Mouse (Mus musculus) myocyte (in vitro differentiated cells): Measurements from ENCODE around the gene Aup1. TPM values are rescaled to one million over a fixed set of nuclear protein-coding genes. Genes with fewer than 3 reads are reported as not detected.
A peak's percentile ranks its signal among the peaks of the same experiment; 100 is the strongest.

Experiments
- H3K27me3 ChIP-seq: one replicate; pipeline ENCODE4 v1.6.1; 2011; ENCODE audit not compliant: control insufficient read depth, insufficient read depth, insufficient read length
- H3K36me3 ChIP-seq: one replicate; pipeline ENCODE4 v1.6.1; 2011; ENCODE audit not compliant: control insufficient read depth, insufficient read depth
- H3K4me2 ChIP-seq: one replicate; pipeline ENCODE4 v1.6.1; 2011; ENCODE audit warnings: low read depth, control low read depth
- H3K4me3 ChIP-seq: one replicate; pipeline ENCODE4 v1.5.1; 2011; ENCODE audit warnings: mild to moderate bottlenecking, control low read depth, moderate library complexity
- H3K79me2 ChIP-seq: one replicate; pipeline ENCODE4 v1.6.1; 2011; ENCODE audit not compliant: control insufficient read depth, insufficient read depth
- H3ac ChIP-seq: one replicate; pipeline ENCODE4 v1.6.1; 2011; ENCODE audit not compliant: control insufficient read depth, insufficient read length
- CEBPB ChIP-seq: IDR thresholded peaks from 2 replicates; pipeline ENCODE4 v1.6.1; 2011; ENCODE audit warnings: mild to moderate bottlenecking, moderate library complexity; ENCODE audit not compliant: poor library complexity, insufficient read depth, severe bottlenecking
- E2F4 ChIP-seq: IDR thresholded peaks from one replicate; pipeline ENCODE4 v1.6.1; 2011; ENCODE audit warnings: mild to moderate bottlenecking, control low read depth, moderate library complexity; ENCODE audit not compliant: insufficient read depth
- MAX ChIP-seq: IDR thresholded peaks from one replicate; pipeline ENCODE4 v1.6.1; 2011; ENCODE audit warnings: low read depth, mild to moderate bottlenecking, control low read depth
- MYOD1 ChIP-seq, 3 experiments: IDR thresholded peaks; one replicate each; pipeline ENCODE4 v1.6.1; 2011; ENCODE audit warnings: control low read depth in 2 of 3, low read depth in 2 of 3, mild to moderate bottlenecking in 2 of 3, moderate library complexity in 1 of 3; ENCODE audit not compliant: insufficient read length in 2 of 3, control insufficient read depth in 1 of 3
- MYOG ChIP-seq, 3 experiments: IDR thresholded peaks; one replicate each; pipeline ENCODE4 v1.6.1; 2011; ENCODE audit warnings: control low read depth in 2 of 3, low read depth in 2 of 3, mild to moderate bottlenecking in 2 of 3; ENCODE audit not compliant: insufficient read length in 2 of 3, control insufficient read depth in 1 of 3, insufficient read depth in 1 of 3
- POLR2A ChIP-seq: IDR thresholded peaks from one replicate; pipeline ENCODE4 v1.6.1; 2011; ENCODE audit warnings: low read depth, mild to moderate bottlenecking, control low read depth, moderate library complexity; ENCODE audit not compliant: insufficient read length
- POLR2AphosphoS2 ChIP-seq: IDR thresholded peaks from one replicate; pipeline ENCODE4 v1.6.1; 2011; ENCODE audit warnings: low read depth, control low read depth; ENCODE audit not compliant: insufficient read length
- REST ChIP-seq: IDR thresholded peaks from one replicate; pipeline ENCODE4 v1.6.1; 2011; ENCODE audit warnings: mild to moderate bottlenecking, control low read depth, moderate library complexity; ENCODE audit not compliant: insufficient read depth, insufficient read length
- SRF ChIP-seq: IDR thresholded peaks from one replicate; pipeline ENCODE4 v1.6.1; 2011; ENCODE audit warnings: low read depth; ENCODE audit not compliant: control insufficient read depth, insufficient read length
- TCF12 ChIP-seq: IDR thresholded peaks from one replicate; pipeline ENCODE4 v1.6.1; 2011; ENCODE audit warnings: mild to moderate bottlenecking, control low read depth; ENCODE audit not compliant: poor library complexity, insufficient read depth, severe bottlenecking
- TCF3 ChIP-seq: IDR thresholded peaks from one replicate; pipeline ENCODE4 v1.6.1; 2011; ENCODE audit warnings: low read depth, control low read depth; ENCODE audit not compliant: insufficient read length
- USF1 ChIP-seq: IDR thresholded peaks from one replicate; pipeline ENCODE4 v1.6.1; 2011; ENCODE audit warnings: low read depth, mild to moderate bottlenecking, control low read depth, moderate library complexity
- polyA plus RNA-seq: library from polyadenylated mRNA; unstranded; fragments of >200 nt; fragmentation: generic; extraction: Trizol; gene quantifications from one replicate; pipeline ENCODE4 v1.2.1, GENCODE M21; 2012; ENCODE audit warnings: missing spikeins

The Aup1 gene
- polyA plus RNA-seq, 1 experiment, result 199 TPM

DNA sequence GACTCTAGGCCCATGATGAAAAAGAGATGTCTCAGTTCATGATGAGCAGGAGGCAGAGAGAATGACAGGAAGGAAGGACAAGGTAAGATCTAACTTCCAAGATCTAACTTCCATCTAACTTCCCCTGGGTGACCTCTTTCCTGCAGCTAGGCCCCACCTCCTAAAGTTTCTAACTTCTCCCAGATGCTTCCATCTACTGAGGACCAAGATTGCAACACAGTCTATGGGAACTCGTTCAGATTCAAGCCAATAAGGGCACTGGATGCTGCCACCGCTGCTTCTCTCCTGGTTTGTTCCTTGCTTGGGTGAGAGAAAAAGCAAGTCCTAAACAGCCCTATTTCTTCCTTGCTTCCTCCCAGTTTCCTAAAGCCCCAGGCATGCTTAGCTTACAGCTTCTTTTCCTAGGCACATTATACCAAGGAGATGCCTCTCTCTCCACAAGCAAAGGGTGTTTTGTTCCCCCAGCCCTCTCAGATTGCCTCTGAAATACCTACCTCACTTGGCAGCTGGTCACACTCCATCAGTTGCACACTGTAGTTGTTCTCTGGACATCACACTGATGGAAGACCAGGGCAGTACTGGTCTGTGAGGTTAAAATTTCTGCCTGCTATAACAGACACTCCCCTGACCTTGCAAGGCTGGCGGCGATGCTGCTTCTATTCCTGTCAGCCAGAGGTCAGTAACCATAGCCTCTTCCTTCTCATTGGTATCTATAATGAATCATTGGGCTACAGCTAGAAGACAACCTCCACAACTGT, 33.3 kb upstream of the Aup1 start:
- no peak overlapping the region for H3ac ChIP-seq

GRCm38 (mm10) chr6:83023008-83023407, 31.3 kb upstream of the Aup1 start:
- Histone ChIP-seq H3K27me3 (no peaks in the 10 kb centered on the region), H3K4me2 (no peak overlapping the region), H3K36me3 (no peaks in the 10 kb centered on the region), H3ac (no peak overlapping the region), H3K79me2 (no peaks in the 10 kb centered on the region), H3K4me3 (no peak overlapping the region)
- TF ChIP-seq POLR2AphosphoS2 (no peak), MYOD1 (IDR thresholded peaks at IDR 0.05; ENCODE audit: control insufficient read depth in 1 of 3, insufficient read length in 2 of 3, low read depth in 2 of 3) (no peak), MAX (no peak), REST (no peak), POLR2A (no peak), E2F4 (no peak), TCF12 (no peak), TCF3 (no peak), MYOG (IDR thresholded peaks at IDR 0.05; ENCODE audit: control insufficient read depth in 1 of 3, insufficient read depth in 1 of 3, insufficient read length in 2 of 3, low read depth in 2 of 3) (no peak), CEBPB (no peak), USF1 (no peak), SRF (no peak)

More for the DNA sequence above, 33.3 kb upstream of the Aup1 start:
- Histone ChIP-seq H3K36me3 (no peaks in the 10 kb centered on the region), H3K27me3 (no peaks in the 10 kb centered on the region), H3K79me2 (no peaks in the 10 kb centered on the region), H3K4me3 (no peak overlapping the region), H3K4me2 (no peak overlapping the region)
- no peak for TF ChIP-seq TCF3

GRCm38 (mm10) chr6:83023786-83024185, 30.5 kb upstream of the Aup1 start:
- H3K36me3 ChIP-seq, result no peaks in the 10 kb centered on the region
- H3K4me3 ChIP-seq, result no peak overlapping the region
- H3K79me2 ChIP-seq, result no peaks in the 10 kb centered on the region
- no peak for TF ChIP-seq E2F4
- TF ChIP-seq TCF12, result no peak
- TF ChIP-seq CEBPB, result no peak
- no peak for TF ChIP-seq REST
- no peak for TF ChIP-seq MAX
- TF ChIP-seq POLR2A, result no peak
- no peak for TF ChIP-seq POLR2AphosphoS2
- TF ChIP-seq TCF3, result no peak
- no peak for TF ChIP-seq MYOD1 (IDR thresholded peaks at IDR 0.05; ENCODE audit: control insufficient read depth in 1 of 3, insufficient read length in 2 of 3, low read depth in 2 of 3)
- no peak for TF ChIP-seq MYOG (IDR thresholded peaks at IDR 0.05; ENCODE audit: control insufficient read depth in 1 of 3, insufficient read depth in 1 of 3, insufficient read length in 2 of 3, low read depth in 2 of 3)
- no peak for TF ChIP-seq SRF
- no peak for TF ChIP-seq USF1
- H3K27me3 ChIP-seq, result no peaks in the 10 kb centered on the region
- H3K4me2 ChIP-seq, result peak overlapping the region; percentile 69
- no peak overlapping the region for H3ac ChIP-seq

DNA sequence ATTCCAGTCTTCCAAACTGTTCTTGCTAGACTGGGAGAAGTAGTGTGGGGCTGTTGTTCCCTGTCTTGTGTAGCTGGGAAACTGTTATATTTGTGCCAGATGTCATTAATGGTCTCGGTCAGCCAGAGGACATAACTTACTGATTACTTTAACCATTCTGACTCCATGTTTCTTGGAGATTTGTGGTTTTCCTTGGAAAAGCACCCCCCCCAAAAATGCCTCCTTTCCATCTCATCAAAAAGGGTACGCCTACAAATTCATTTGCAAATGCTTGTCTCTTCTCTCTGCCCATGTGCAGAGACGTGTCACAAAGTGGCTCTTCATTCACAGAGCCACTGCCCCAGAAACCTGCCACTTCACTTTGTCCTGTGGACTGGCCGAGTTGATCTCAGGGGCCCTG, 29.9 kb upstream of the Aup1 start:
- peak overlapping the region; percentile 69 for H3K4me2 ChIP-seq
- H3K27me3 ChIP-seq, result no peaks in the 10 kb centered on the region
- TF ChIP-seq MYOG (IDR thresholded peaks at IDR 0.05; ENCODE audit: control insufficient read depth in 1 of 3, insufficient read depth in 1 of 3, insufficient read length in 2 of 3, low read depth in 2 of 3) (no peak), POLR2AphosphoS2 (no peak), MYOD1 (IDR thresholded peaks at IDR 0.05; ENCODE audit: control insufficient read depth in 1 of 3, insufficient read length in 2 of 3, low read depth in 2 of 3) (no peak), REST (no peak), MAX (no peak)
- no peak overlapping the region for H3K4me3 ChIP-seq
- no peaks in the 10 kb centered on the region for H3K79me2 ChIP-seq
- H3K36me3 ChIP-seq, result no peaks in the 10 kb centered on the region
- H3ac ChIP-seq, result no peak overlapping the region

GRCm38 (mm10) chr6:83025221-83025620, 29.1 kb upstream of the Aup1 start:
- H3K4me2 ChIP-seq, result no peak overlapping the region
- no peaks in the 10 kb centered on the region for H3K79me2 ChIP-seq
- H3ac ChIP-seq, result no peak overlapping the region
- no peaks in the 10 kb centered on the region for H3K27me3 ChIP-seq
- H3K36me3 ChIP-seq, result no peaks in the 10 kb centered on the region
- TF ChIP-seq CEBPB (no peak), SRF (no peak), MYOG (IDR thresholded peaks at IDR 0.05; ENCODE audit: control insufficient read depth in 1 of 3, insufficient read depth in 1 of 3, insufficient read length in 2 of 3, low read depth in 2 of 3) (no peak), MAX (no peak), MYOD1 (IDR thresholded peaks at IDR 0.05; ENCODE audit: control insufficient read depth in 1 of 3, insufficient read length in 2 of 3, low read depth in 2 of 3) (no peak), USF1 (no peak), POLR2AphosphoS2 (no peak), E2F4 (no peak)
- no peak overlapping the region for H3K4me3 ChIP-seq
